Mouse (Mus musculus) mouse embryonic stem cell (cell line): Measurements from ENCODE around the gene Slc10a7.

Experiments used
- in situ Hi-C, 2 experiments: fragments of 300-500 bp; cut with MboI; formaldehyde crosslinking; loops; 1 replicate in 1 of 2; 3 replicates in 1 of 2; pipeline ENCODE4 v1.14.3; 2019 to 2020; ENCODE audit warnings: low sequenced_read_pairs in 2 of 2, low pct_unique_long_range_greater_than_20kb in 1 of 2, mixed read lengths in 1 of 2; ENCODE audit not compliant: unreplicated experiment in 1 of 2

Slc10a7 gene

DNA sequence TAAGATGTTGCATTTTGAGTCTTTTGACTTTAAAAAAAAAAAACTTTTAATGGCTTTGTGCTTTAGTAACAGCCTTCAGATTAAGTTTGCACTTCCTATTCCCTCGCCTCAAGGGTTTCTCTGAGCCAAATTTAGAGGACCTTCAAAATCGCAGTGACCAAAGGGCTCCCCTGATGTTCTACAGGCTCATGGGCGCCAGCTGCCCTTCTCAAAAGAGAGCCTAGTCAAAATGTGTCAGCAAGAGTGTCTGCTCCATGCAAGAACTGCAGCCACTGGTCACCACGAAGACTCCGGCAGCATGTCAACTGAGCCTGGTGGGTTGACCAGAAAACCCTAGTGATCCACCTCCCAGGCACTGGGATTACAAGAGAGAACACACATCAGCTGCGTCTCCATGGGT is 242.0 kb downstream of the Slc10a7 start:
- in situ Hi-C loops, result no loop called here

GRCm38 (mm10) chr8:78754986-78755385 is 245.8 kb downstream of the Slc10a7 start:
- in situ Hi-C loops, result no loop called here

- in situ Hi-C loops, result no loop called here
Measured at GRCm38 (mm10) chr8:78759139-78759538, 250.0 kb downstream of the Slc10a7 start.

- in situ Hi-C loops, result no loop called here
Measured at GRCm38 (mm10) chr8:78764976-78765375, 255.8 kb downstream of the Slc10a7 start.

GRCm38 (mm10) chr8:78765556-78765955 is 256.4 kb downstream of the Slc10a7 start:
- in situ Hi-C loops, result no loop called here

- in situ Hi-C loops, result no loop called here
Measured at GRCm38 (mm10) chr8:78770584-78770983, 261.4 kb downstream of the Slc10a7 start.

DNA sequence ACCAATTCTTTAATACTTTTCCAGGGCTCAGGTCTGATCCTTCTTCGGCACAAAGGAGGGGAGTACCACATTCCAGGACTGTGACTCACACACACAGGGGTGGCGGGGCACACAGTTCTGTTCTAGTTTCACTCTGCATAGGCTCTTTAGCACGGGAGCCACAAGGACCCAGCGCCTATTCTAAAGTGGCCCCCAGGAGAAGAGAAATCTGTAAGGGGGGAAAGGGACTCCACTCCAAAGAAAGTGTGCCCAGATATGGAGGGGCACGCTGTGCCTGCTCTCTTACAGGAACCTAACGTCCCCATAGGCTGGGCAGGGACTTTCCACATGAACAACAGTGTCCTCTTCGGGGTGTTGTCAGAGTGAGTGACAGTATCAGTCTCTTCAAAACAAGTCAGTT is 262.1 kb downstream of the Slc10a7 start:
- in situ Hi-C loops, result no loop called here

DNA sequence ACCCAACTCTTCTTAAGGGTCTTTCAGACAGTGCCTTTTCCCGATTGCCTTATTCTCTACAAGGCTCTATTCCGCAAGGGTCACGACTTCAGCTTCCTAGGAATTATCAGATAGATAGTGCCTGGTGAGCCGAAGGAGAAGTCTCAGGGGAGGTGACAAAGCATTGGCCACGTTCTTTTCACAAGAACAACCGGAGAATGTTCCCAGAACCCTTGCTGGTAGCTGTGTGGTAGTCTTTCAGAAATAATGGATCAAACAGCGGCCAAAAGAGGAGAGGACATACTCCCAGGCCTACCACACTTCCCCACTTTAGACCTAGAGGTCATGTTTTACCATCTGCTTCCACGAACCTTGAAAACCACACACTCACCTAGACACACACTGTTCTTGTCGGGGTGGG is 267.7 kb downstream of the Slc10a7 start:
- in situ Hi-C loops, result no loop called here
